Mouse (Mus musculus) forelimb bud, embryonic 11.5 days (tissue): ENCODE measurements around the gene Gm42906.
A peak's percentile ranks its signal among the peaks of the same experiment; 100 is the strongest.

Source experiments
- DNase-seq: peaks from one replicate; pipeline ENCODE4 v3.0.0-alpha.2; 2012; ENCODE audit warnings: low read depth, low spot score

Gene Gm42906

DNA sequence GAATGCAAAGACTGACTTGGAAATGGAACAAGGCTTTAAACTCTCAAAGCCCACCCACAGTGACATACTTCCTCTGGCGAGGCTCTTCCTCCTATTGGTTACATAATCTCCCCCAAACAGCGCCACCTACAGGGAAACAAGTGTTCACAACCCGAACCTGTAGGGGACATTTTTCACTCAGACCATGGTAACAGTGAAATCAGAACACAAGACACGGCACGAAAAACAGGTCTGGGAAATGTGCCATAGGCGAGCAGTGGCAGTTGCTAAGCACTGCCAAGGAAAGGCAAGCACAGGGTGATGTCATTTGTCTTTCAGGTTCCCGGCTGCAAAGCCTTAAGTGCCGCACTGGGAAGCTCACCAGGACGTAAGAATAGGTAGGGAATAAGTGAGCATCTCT lies 276.4 kb downstream of the Gm42906 start:
- no peak for DNase-seq

DNA sequence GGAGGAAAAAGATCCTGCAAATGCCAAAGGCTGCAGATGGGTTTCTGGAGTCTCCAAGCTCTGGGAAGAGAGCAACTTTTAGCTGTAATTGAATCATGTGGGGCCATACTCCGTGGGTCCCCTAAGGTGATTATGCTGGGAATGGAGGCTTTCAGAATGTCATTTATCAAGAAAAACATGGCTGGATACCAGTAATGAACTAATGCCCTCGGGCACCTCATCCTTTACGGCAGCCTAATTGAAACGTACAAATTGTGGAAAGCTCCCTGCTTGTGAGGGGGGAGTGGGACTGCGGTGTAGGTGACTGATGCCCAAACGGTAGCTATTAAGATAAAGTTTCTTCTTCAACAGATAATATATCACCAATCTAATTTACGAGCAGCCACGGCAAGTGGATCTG lies 278.5 kb downstream of the Gm42906 start:
- peak; percentile 63 for DNase-seq

DNA sequence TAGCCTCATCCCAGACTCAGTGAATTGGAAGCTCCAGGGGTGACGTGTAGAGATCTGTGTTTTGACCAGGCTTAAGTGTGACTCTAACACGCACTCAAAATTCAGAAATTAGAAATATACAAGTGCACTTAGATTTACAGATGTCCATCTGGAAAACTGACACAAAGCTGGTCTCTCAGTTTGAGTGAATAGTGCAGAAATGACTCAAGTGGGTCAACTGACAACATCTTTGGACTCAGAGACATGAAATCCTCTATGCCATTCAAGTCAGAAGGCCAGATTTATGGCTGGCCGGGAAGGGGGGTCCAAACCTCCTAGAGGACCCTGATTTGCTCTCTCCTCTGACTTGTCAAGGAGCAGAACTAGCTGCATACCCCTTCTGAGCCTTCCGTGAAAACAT lies 279.9 kb downstream of the Gm42906 start:
- DNase-seq: no peak

GRCm38 (mm10) chr5:151145807-151146206 lies 282.2 kb downstream of the Gm42906 start:
- no peak for DNase-seq

GRCm38 (mm10) chr5:151143955-151144354 lies 284.0 kb downstream of the Gm42906 start:
- DNase-seq: no peak

GRCm38 (mm10) chr5:151142671-151143601 lies 285.0 kb downstream of the Gm42906 start:
- DNase-seq: peak; percentile 96

- peak; percentile 52 for DNase-seq
Observed at GRCm38 (mm10) chr5:151142241-151142640, 285.7 kb downstream of the Gm42906 start.

DNA sequence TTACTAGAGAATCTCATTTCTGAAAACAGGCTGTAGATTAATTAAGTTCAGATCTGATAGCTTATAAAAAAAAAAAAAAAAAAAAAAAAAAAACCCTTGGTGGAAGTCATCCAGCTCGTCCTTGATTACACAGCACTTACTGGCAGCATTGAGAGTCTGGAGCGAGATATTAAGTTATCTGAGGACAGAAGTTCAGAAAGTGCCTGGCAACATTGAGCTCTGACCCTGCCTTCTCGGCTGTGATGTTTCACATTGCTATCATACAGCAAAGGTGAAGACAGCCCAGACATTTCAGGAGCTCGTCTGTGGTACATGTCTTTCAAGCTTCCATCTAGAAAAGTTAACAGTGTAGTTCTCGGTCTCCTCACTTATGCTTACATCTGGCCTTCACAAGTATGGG lies 290.1 kb downstream of the Gm42906 start:
- no peak for DNase-seq

DNA sequence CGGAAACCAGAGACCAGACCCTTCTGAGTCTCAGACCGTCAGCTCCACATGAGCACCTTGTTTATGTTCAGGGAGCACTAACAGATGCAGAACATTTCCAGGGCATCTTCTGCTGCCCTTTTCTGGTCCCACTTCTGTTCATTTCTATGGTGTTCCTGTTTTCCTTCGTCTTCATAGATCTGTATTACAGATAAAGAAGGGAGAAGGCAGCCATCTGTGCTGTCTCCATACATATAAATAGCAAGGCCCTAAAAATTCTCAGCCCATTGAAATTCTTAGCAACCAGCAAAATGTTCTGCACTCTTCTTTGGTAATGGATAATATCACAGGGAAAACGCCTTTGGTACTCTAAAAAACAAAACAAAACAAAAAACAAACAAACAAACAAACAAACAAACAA lies 290.7 kb downstream of the Gm42906 start:
- no peak for DNase-seq

DNA sequence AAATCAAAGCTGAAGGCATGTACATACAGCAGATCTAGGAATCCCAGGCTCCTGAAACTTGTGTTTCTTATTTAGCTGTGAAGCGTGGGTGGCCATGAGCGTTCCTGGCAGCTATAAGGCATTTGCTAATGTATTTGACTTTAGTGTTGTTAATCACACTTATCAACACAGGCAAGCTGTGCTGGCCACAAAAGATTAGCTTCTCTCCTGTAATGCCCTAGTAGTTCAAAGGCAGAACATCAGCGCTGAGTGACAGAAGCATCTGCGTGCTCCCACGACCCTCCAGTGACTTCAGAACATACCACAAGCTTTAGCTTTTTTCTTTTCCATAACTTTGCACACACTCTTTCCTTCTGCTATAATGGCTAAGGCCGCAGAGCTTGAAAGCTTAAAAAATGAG lies 292.0 kb downstream of the Gm42906 start:
- peak; percentile 43 for DNase-seq

DNA sequence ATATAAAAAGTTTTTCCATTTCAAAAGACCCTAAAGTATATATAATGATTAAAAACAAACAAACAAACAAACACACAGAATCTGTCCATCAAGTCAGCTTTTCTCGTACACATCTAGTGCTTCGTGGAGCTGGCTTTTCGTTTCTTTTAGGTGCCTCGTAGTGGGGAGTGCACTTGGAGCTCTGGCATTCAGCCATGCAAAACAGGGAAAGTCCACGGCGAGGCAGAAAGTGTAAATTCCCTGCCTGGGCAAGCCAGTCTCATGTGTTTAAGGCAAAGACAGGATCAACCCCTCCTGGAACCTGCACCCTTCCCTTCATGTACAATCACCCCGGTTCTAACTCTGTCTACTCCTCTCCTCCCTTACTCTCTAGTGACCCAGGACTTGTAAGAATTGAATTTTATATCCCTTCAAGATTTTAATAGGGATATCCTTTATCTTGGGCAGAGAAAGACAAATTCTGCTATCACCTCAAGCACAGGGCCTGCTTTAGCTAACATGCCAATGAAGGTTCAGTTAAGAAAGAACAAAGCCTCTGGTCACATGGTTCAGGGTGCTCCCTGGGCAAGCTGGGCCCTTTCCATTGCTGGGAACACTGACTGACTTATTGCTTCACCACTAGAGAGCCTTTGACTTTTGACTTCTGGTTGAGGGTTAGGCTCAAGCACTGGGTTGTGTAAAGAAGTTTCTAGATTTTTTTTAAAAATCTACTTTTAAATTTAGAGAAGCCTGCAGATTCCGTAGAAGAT lies 292.7 kb downstream of the Gm42906 start:
- DNase-seq: no peak

DNA sequence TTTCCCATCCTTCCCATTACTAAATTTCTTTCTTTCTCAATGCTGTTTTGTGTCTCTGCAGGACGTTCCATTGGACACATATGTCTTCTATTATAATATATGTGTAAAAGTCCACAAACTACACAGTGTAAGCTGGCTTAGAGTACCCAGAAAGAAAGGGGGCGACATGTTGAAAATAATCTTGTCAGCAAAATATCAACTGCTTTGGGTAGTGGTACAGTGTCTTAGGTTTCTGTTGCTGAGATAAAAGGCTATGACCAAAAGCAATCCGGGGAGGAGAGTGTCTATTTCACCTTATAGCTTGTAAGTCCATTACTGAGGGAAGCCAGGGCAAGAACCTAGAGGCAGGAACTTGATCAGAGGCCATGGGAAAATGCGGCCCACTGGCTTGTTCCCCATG lies 293.8 kb downstream of the Gm42906 start:
- DNase-seq: no peak

- DNase-seq: no peak
Observed at GRCm38 (mm10) chr5:151133744-151134143, 294.2 kb downstream of the Gm42906 start.

- DNase-seq: no peak
Observed at GRCm38 (mm10) chr5:151129762-151130161, 298.2 kb downstream of the Gm42906 start.

DNA sequence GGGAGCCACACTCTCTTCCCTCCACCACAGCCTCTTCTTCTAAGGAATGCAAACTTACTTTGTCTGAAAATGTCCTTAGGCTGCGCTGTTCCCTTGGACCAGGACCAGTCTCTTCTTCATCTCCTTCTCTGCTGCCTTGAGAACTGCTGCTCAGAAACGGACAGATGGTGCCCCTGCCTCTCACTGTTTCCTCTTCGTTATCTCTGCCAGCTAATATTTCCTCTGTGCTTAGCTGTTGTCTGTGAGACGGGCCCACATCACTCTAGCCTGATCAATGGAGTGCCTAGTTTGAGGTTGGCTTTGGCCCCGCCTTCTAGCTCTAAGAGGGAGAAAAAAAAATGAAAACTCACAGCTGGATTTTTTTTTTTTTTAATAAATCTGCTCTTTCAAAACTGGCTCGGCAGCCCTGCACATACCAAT lies 300.7 kb downstream of the Gm42906 start:
- DNase-seq: no peak

- DNase-seq: no peak
Observed at GRCm38 (mm10) chr5:151126608-151127005, 301.4 kb downstream of the Gm42906 start.

GRCm38 (mm10) chr5:151125985-151126607 lies 301.9 kb downstream of the Gm42906 start:
- DNase-seq: no peak

DNA sequence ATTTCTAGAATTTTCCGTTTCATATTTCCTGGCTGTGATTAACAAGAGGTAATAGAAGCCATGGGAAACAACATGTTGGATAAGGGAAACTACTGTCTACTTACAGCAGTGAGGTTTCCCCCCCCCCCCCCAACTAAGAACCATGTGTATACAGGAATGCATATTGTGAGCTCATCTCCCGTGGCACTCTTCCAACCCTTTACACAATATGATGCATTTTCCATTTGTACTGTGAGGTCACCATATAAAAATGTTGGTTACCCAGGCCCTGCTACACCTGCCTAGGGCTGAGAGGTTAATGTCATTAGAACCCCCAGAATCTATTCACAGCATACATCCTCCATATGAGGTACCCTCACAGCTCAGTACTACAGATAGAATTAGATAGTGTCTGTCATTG lies 310.1 kb downstream of the Gm42906 start:
- DNase-seq: no peak

- DNase-seq: no peak
Observed at GRCm38 (mm10) chr5:151116192-151116887, 311.6 kb downstream of the Gm42906 start.

GRCm38 (mm10) chr5:151112743-151113142 lies 315.2 kb downstream of the Gm42906 start:
- DNase-seq: no peak

DNA sequence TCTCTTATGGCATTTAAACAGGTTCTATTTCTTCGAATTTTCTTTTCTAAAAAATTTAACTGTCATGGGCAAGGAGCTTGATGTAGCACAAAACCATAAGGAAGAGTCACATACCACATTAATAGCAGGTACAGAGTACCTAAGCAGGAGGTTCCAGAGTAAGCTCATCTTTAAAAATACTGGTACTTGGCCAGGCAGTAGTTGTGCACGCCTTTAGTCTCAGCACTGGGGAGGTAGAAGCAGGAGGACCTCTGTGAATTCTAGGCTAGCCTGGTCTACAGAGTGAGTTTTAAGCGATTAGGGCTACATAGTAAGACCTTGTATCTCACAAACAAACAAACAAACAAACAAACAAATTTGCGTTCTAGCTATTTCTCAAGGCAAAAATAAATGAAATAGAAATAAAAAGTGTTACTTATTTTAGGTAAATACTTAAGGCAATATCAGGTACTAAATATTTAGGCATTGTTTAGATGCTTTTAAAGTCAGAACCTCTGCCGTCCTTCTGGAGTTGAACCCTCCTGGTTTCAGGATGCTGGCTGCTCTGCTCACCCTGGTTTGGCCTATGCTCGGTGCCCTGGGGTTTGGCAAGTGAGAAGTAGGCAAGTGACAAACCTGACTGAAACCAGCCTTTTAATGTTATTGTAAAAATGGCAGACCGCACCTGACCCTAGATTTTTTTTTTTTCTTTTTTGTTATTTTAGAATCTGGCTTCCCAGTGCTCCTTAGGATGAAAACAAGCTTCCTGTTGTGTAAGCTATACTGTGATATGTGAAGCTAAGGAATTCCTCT lies 316.7 kb downstream of the Gm42906 start:
- no peak for DNase-seq
